Mouse (Mus musculus): ENCODE measurements around the gene Npc1l1. TPM values are rescaled to one million over a fixed set of nuclear protein-coding genes. Genes with fewer than 3 reads are reported as not detected.
A peak's percentile ranks its signal among the peaks of the same experiment; 100 is the strongest.
"Not testable (repeated sequence)": the region's sequence is repeated elsewhere in the genome, so short reads cannot be mapped to it uniquely, and the experiment has no call there.

Npc1l1 gene
- polyA plus RNA-seq, 2 experiments = 0.08 to 0.11 TPM

- Histone ChIP-seq H3K9me3 (ENCODE audit: control insufficient read depth, low read length) (no peaks in the 10 kb centered on the region), H3K4me3 (ENCODE audit: insufficient read depth in 1 of 2, low read depth in 2 of 2, low read length in 2 of 2) (no peak overlapping the region), H3K4me1 (replicated peaks; ENCODE audit: control insufficient read depth in 2 of 2, insufficient read depth in 2 of 2, low read length in 1 of 2) (no peaks in the 10 kb centered on the region), H3K27ac (no peak overlapping the region), H3K36me3 (replicated peaks; ENCODE audit: control insufficient read depth, insufficient read depth, low read depth) (peaks cover 24% of the 10 kb centered on the region), H3K4me2 (ENCODE audit: low read depth) (no peak overlapping the region), H3K9ac (replicated peaks) (no peak overlapping the region), H3K27me3 (ENCODE audit: control insufficient read depth, insufficient read depth, low read length) (no peaks in the 10 kb centered on the region)
- ATAC-seq (ENCODE audit: insufficient read depth) (peak; percentile 29; the same call in 1 of the 2 replicates), DNase-seq (ENCODE audit: low read depth in 3 of 3, low spot score in 3 of 3) (no peak)
- WGBS (ENCODE audit: insufficient replicate concordance) = 56% methylated on average over 6 of the region's 6 CpGs
- TF ChIP-seq EP300 (IDR thresholded peaks at IDR 0.05; ENCODE audit: low read depth) = no peak
- TF ChIP-seq CTCF (IDR thresholded peaks at IDR 0.05; ENCODE audit: low read depth) = no peak
Observed at GRCm38 (mm10) chr11:6256490-6257072, 26.6 kb upstream of the Npc1l1 start.

- not testable (repeated sequence) for DNase-seq (ENCODE audit: low read depth in 3 of 3, low spot score in 3 of 3); H3K4me2 ChIP-seq (ENCODE audit: low read depth); H3K27ac ChIP-seq; H3K4me3 ChIP-seq (ENCODE audit: insufficient read depth in 1 of 2, low read depth in 2 of 2, low read length in 2 of 2); H3K9ac ChIP-seq (replicated peaks); ATAC-seq (ENCODE audit: insufficient read depth); H3K4me1 ChIP-seq (replicated peaks; ENCODE audit: control insufficient read depth in 2 of 2, insufficient read depth in 2 of 2, low read length in 1 of 2); H3K36me3 ChIP-seq (replicated peaks; ENCODE audit: control insufficient read depth, insufficient read depth, low read depth); H3K27me3 ChIP-seq (ENCODE audit: control insufficient read depth, insufficient read depth, low read length); H3K9me3 ChIP-seq (ENCODE audit: control insufficient read depth, low read length)
- WGBS (ENCODE audit: insufficient replicate concordance) = 67% methylated on average over 2 of the region's 2 CpGs
Observed at GRCm38 (mm10) chr11:6254602-6255001, 24.7 kb upstream of the Npc1l1 start.

- Histone ChIP-seq H3K27ac (no peak overlapping the region), H3K4me3 (ENCODE audit: insufficient read depth in 1 of 2, low read depth in 2 of 2, low read length in 2 of 2) (no peak overlapping the region), H3K9me3 (ENCODE audit: control insufficient read depth, low read length) (no peaks in the 10 kb centered on the region), H3K9ac (replicated peaks) (no peak overlapping the region), H3K4me2 (ENCODE audit: low read depth) (no peak overlapping the region), H3K4me1 (replicated peaks; ENCODE audit: control insufficient read depth in 2 of 2, insufficient read depth in 2 of 2, low read length in 1 of 2) (no peaks in the 10 kb centered on the region), H3K36me3 (replicated peaks; ENCODE audit: control insufficient read depth, insufficient read depth, low read depth) (no peaks in the 10 kb centered on the region), H3K27me3 (ENCODE audit: control insufficient read depth, insufficient read depth, low read length) (no peaks in the 10 kb centered on the region)
- DNase-seq (ENCODE audit: low read depth in 3 of 3, low spot score in 3 of 3) = no peak
- WGBS (ENCODE audit: insufficient replicate concordance) = 66% methylated on average over 4 of the region's 4 CpGs
- ATAC-seq (ENCODE audit: insufficient read depth) = no peak
- TF ChIP-seq EP300 (IDR thresholded peaks at IDR 0.05; ENCODE audit: low read depth) (no peak), CTCF (IDR thresholded peaks at IDR 0.05; ENCODE audit: low read depth) (no peak)
Observed at GRCm38 (mm10) chr11:6252824-6253223, 22.9 kb upstream of the Npc1l1 start.

GRCm38 (mm10) chr11:6252248-6252647 is 22.3 kb upstream of the Npc1l1 start:
- Histone ChIP-seq H3K27me3 (ENCODE audit: control insufficient read depth, insufficient read depth, low read length) (no peaks in the 10 kb centered on the region), H3K9me3 (ENCODE audit: control insufficient read depth, low read length) (no peaks in the 10 kb centered on the region), H3K36me3 (replicated peaks; ENCODE audit: control insufficient read depth, insufficient read depth, low read depth) (no peaks in the 10 kb centered on the region), H3K9ac (replicated peaks) (no peak overlapping the region), H3K27ac (no peak overlapping the region), H3K4me1 (replicated peaks; ENCODE audit: control insufficient read depth in 2 of 2, insufficient read depth in 2 of 2, low read length in 1 of 2) (no peaks in the 10 kb centered on the region), H3K4me2 (ENCODE audit: low read depth) (no peak overlapping the region), H3K4me3 (ENCODE audit: insufficient read depth in 1 of 2, low read depth in 2 of 2, low read length in 2 of 2) (no peak overlapping the region)
- 59% methylated on average over 5 of the region's 5 CpGs for WGBS (ENCODE audit: insufficient replicate concordance)
- TF ChIP-seq CTCF (IDR thresholded peaks at IDR 0.05; ENCODE audit: low read depth) (no peak), EP300 (IDR thresholded peaks at IDR 0.05; ENCODE audit: low read depth) (no peak)
- ATAC-seq (ENCODE audit: insufficient read depth) (no peak), DNase-seq (ENCODE audit: low read depth in 3 of 3, low spot score in 3 of 3) (no peak)

GRCm38 (mm10) chr11:6244707-6245106 is 14.8 kb upstream of the Npc1l1 start:
- no peak for DNase-seq (ENCODE audit: low read depth in 3 of 3, low spot score in 3 of 3)
- Histone ChIP-seq H3K4me3 (ENCODE audit: insufficient read depth in 1 of 2, low read depth in 2 of 2, low read length in 2 of 2) (no peak overlapping the region), H3K27ac (no peak overlapping the region), H3K4me1 (replicated peaks; ENCODE audit: control insufficient read depth in 2 of 2, insufficient read depth in 2 of 2, low read length in 1 of 2) (no peaks in the 10 kb centered on the region), H3K27me3 (ENCODE audit: control insufficient read depth, insufficient read depth, low read length) (no peaks in the 10 kb centered on the region), H3K9me3 (ENCODE audit: control insufficient read depth, low read length) (no peaks in the 10 kb centered on the region), H3K4me2 (ENCODE audit: low read depth) (no peak overlapping the region), H3K36me3 (replicated peaks; ENCODE audit: control insufficient read depth, insufficient read depth, low read depth) (no peaks in the 10 kb centered on the region), H3K9ac (replicated peaks) (no peak overlapping the region)
- WGBS (ENCODE audit: insufficient replicate concordance) = 49% methylated on average over 16 of the region's 19 CpGs
- no peak for ATAC-seq (ENCODE audit: insufficient read depth)
- TF ChIP-seq EP300 (IDR thresholded peaks at IDR 0.05; ENCODE audit: low read depth) (no peak), CTCF (IDR thresholded peaks at IDR 0.05; ENCODE audit: low read depth) (no peak)
